Mouse (Mus musculus) spleen, adult 2 months (tissue): ENCODE data around the gene Krt1. TPM values are rescaled to one million over a fixed set of nuclear protein-coding genes. Genes with fewer than 3 reads are reported as not detected.

Source experiments
- DNase-seq, 2 experiments: peaks; one replicate each; pipeline versions ENCODE4 v3.0.0 to v3.0.0-alpha.2; 2012 to 2021; ENCODE audit warnings: low spot score in 2 of 2, low read depth in 1 of 2
- H3K27ac ChIP-seq: fragments of 200-500 bp; 2 replicates; pipeline ENCODE4 v1.5.1; 2012; ENCODE audit warnings: low read length, inconsistent platforms; ENCODE audit not compliant: insufficient read depth
- H3K27me3 ChIP-seq: fragments of 200-500 bp; 2 replicates; pipeline ENCODE4 v1.6.1; 2012; ENCODE audit warnings: mild to moderate bottlenecking, moderate library complexity, low read length, inconsistent platforms; ENCODE audit not compliant: control insufficient read depth, insufficient read depth
- H3K36me3 ChIP-seq: fragments of 200-500 bp; 2 replicates; pipeline ENCODE4 v1.6.1; 2012; ENCODE audit warnings: mild to moderate bottlenecking, low read length, inconsistent platforms; ENCODE audit not compliant: control insufficient read depth, insufficient read depth
- H3K4me1 ChIP-seq: fragments of 200-500 bp; 2 replicates; pipeline ENCODE4 v1.6.1; 2011; ENCODE audit warnings: inconsistent platforms; ENCODE audit not compliant: control insufficient read depth, insufficient read depth, insufficient read length
- H3K4me3 ChIP-seq: fragments of 200-500 bp; 2 replicates; pipeline ENCODE4 v1.5.1; 2011; ENCODE audit warnings: mild to moderate bottlenecking, inconsistent platforms; ENCODE audit not compliant: insufficient read depth, insufficient read length; ENCODE audit errors: extremely low read depth
- CTCF ChIP-seq: fragments of 200-500 bp; IDR thresholded peaks from 2 replicates; pipeline ENCODE4 v1.5.1; 2011; ENCODE audit warnings: mild to moderate bottlenecking, inconsistent platforms; ENCODE audit not compliant: insufficient read depth, insufficient read length, insufficient replicate concordance; ENCODE audit errors: extremely low read depth
- POLR2A ChIP-seq: fragments of 200-500 bp; IDR thresholded peaks from 2 replicates; pipeline ENCODE4 v1.6.1; 2011; ENCODE audit warnings: low read depth, low read length, inconsistent platforms
- WGBS: fragments of 180-500 bp; shearing (Covaris S2); methylation state at CpG from one replicate; pipeline ENCODE4 v1.1.7; 2018; 5-methylcytosine and 5-hydroxymethylcytosine counted together
- polyA plus RNA-seq: library from polyadenylated mRNA; depleted of rRNA; stranded (reverse); fragments of >200 nt; gene quantifications from 2 replicates; pipeline ENCODE4 v1.2.3, GENCODE M21; 2012

The Krt1 gene
- polyA plus RNA-seq, 1 experiment: 0.22 TPM

- Histone ChIP-seq H3K4me1 (no peaks in the 10 kb centered on the region), H3K4me3 (no peak within 1 kb of the TSS), H3K27me3 (no peaks in the 10 kb centered on the region), H3K27ac (no peak within 1 kb of the TSS), H3K36me3 (no peaks in the 10 kb centered on the region)
- 40% methylated on average over 6 of the region's 6 CpGs for WGBS
- no peak for TF ChIP-seq CTCF
- TF ChIP-seq POLR2A: no peak
- no peak for DNase-seq
These were observed 18.8 kb upstream of the Krt1 start, which contains the start of gene Krt77 for GRCm38 (mm10) chr15:101869431-101869830. TSS of gene Krt77 (minus strand) at chr15:101869705.

DNA sequence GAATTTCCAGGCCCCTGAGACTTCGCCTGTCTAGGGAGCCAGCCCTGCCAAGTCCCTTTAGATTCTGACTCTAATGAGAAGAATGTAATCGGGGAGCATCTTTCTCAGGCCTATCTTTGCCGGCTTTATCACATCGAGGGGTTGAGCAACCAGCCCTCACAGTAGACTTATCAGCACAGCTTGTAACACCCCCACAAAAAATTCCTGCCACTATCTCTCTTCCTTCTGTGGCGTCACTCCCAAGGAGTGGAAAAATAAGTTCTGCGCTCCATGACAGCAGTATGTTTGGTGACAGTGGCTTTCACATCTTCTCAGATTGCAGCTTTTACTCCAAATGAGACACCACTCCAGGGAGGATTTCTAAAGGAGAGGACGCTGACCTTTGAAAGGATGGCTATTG, 16.2 kb upstream of the Krt1 start:
- H3K4me1 ChIP-seq: no peaks in the 10 kb centered on the region
- no peak for DNase-seq
- no peaks in the 10 kb centered on the region for H3K36me3 ChIP-seq
- TF ChIP-seq CTCF: no peak
- no peak for TF ChIP-seq POLR2A
- H3K27me3 ChIP-seq: no peaks in the 10 kb centered on the region
- H3K27ac ChIP-seq: no peak overlapping the region
- H3K4me3 ChIP-seq: no peak overlapping the region
- WGBS: 82% methylated on average over 7 of the region's 7 CpGs

- TF ChIP-seq POLR2A (no peak), CTCF (no peak)
- Histone ChIP-seq H3K27ac (no peak overlapping the region), H3K36me3 (no peaks in the 10 kb centered on the region), H3K27me3 (peaks cover 1% of the 10 kb centered on the region; the same call in 1 of the 2 replicates), H3K4me3 (no peak overlapping the region), H3K4me1 (no peaks in the 10 kb centered on the region)
- 57% methylated on average over 13 of the region's 13 CpGs for WGBS
- no peak for DNase-seq
These were observed 10.0 kb upstream of the Krt1 start for GRCm38 (mm10) chr15:101860421-101861130.

- 1% methylated on average over 31 of the region's 33 CpGs for WGBS
- TF ChIP-seq POLR2A: no peak
- no peak for TF ChIP-seq CTCF
- peaks cover 1% of the 10 kb centered on the region; the same call in 1 of the 2 replicates for H3K27me3 ChIP-seq
- H3K27ac ChIP-seq: no peak overlapping the region
- no peaks in the 10 kb centered on the region for H3K4me1 ChIP-seq
- H3K36me3 ChIP-seq: no peaks in the 10 kb centered on the region
- no peak overlapping the region; the same call in 1 of the 2 replicates for H3K4me3 ChIP-seq
- DNase-seq: no peak
These were observed 9.2 kb upstream of the Krt1 start for GRCm38 (mm10) chr15:101859735-101860170.

GRCm38 (mm10) chr15:101858673-101859425, 8.3 kb upstream of the Krt1 start:
- Histone ChIP-seq H3K36me3 (no peaks in the 10 kb centered on the region), H3K4me3 (no peak overlapping the region), H3K27ac (no peak overlapping the region), H3K4me1 (no peaks in the 10 kb centered on the region), H3K27me3 (peaks cover 1% of the 10 kb centered on the region; the same call in 1 of the 2 replicates)
- 26% methylated on average over 11 of the region's 11 CpGs for WGBS
- DNase-seq: no peak
- no peak for TF ChIP-seq CTCF
- no peak for TF ChIP-seq POLR2A

- TF ChIP-seq CTCF (no peak), POLR2A (no peak)
- no peak overlapping the region for H3K4me3 ChIP-seq
- 69% methylated on average over 5 of the region's 5 CpGs for WGBS
- no peaks in the 10 kb centered on the region for H3K36me3 ChIP-seq
- no peak for DNase-seq
- no peak overlapping the region for H3K27ac ChIP-seq
- peaks cover 1% of the 10 kb centered on the region; the same call in 1 of the 2 replicates for H3K27me3 ChIP-seq
- H3K4me1 ChIP-seq: no peaks in the 10 kb centered on the region
These were observed 6.1 kb upstream of the Krt1 start for GRCm38 (mm10) chr15:101856696-101857095.

GRCm38 (mm10) chr15:101855732-101856131, 5.1 kb upstream of the Krt1 start:
- Histone ChIP-seq H3K27me3 (peaks cover 1% of the 10 kb centered on the region; the same call in 1 of the 2 replicates), H3K4me3 (no peak overlapping the region), H3K27ac (no peak overlapping the region), H3K4me1 (no peaks in the 10 kb centered on the region), H3K36me3 (no peaks in the 10 kb centered on the region)
- WGBS: 67% methylated on average over 3 of the region's 3 CpGs
- no peak for TF ChIP-seq POLR2A
- TF ChIP-seq CTCF: no peak
- no peak for DNase-seq
